Mouse (Mus musculus): ENCODE results near the gene Cd28. TPM values are rescaled to one million over a fixed set of nuclear protein-coding genes. Genes with fewer than 3 reads are reported as not detected.

Gene Cd28
- 1.2 TPM in 2 replicates for total RNA-seq (2023)

GRCm38 (mm10) chr1:60716567-60716966 is at the start of gene Cd28:
TSS of gene Cd28 (plus strand) at chr1:60716800.

Other genes with a start within 250 kb of the Cd28 start
- gene Raph1, start 149.7 kb upstream of the Cd28 start, total RNA-seq (2023) = 12.7 and 16.7 TPM in 2 replicates
- not detected in 2 replicates for gene Ctla4, start 170.2 kb downstream of the Cd28 start, total RNA-seq (2023)